Mouse (Mus musculus) neural tube, embryonic 11.5 days (tissue): Measurements from ENCODE around the gene Med22. TPM values are rescaled to one million over a fixed set of nuclear protein-coding genes. Genes with fewer than 3 reads are reported as not detected.
A peak's percentile ranks its signal among the peaks of the same experiment; 100 is the strongest.

ENCODE experiments used
- ATAC-seq: fragments of 200-750 bp; cut with Nextera tagmentation; 2 replicates; pipeline ENCODE4 v1.8.0; 2017; ENCODE audit warnings: moderate number of reproducible peaks, mild to moderate bottlenecking, moderate TSS enrichment, moderate library complexity; ENCODE audit not compliant: insufficient read depth, low FRiP score, low TSS enrichment
- DNase-seq: peaks from one replicate; pipeline ENCODE4 v3.0.0-alpha.2; 2015; ENCODE audit warnings: low spot score
- H3K27ac ChIP-seq: fragments of 300-500 bp; sonication (generic); 2 replicates; pipeline ENCODE4 v1.5.1; 2014; ENCODE audit warnings: low read depth, mild to moderate bottlenecking, low read length
- H3K27me3 ChIP-seq: fragments of 300-500 bp; sonication (generic); 2 replicates; pipeline ENCODE4 v1.6.1; 2014; ENCODE audit warnings: mild to moderate bottlenecking, low read length, mixed read lengths; ENCODE audit not compliant: control insufficient read depth, insufficient read depth
- H3K36me3 ChIP-seq: fragments of 300-500 bp; sonication (generic); 2 replicates; pipeline ENCODE4 v1.6.1; 2014; ENCODE audit warnings: mild to moderate bottlenecking, low read length, moderate library complexity, mixed read lengths; ENCODE audit not compliant: control insufficient read depth, insufficient read depth
- H3K4me1 ChIP-seq: fragments of 300-500 bp; sonication (generic); 2 replicates; pipeline ENCODE4 v1.6.1; 2014; ENCODE audit warnings: low read length, mixed read lengths; ENCODE audit not compliant: control insufficient read depth, insufficient read depth
- H3K4me2 ChIP-seq: fragments of 300-500 bp; sonication (generic); 2 replicates; pipeline ENCODE4 v1.6.1; 2014; ENCODE audit warnings: low read depth, mild to moderate bottlenecking, moderate library complexity
- H3K4me3 ChIP-seq: fragments of 300-500 bp; sonication (generic); 2 replicates; pipeline ENCODE4 v1.5.1; 2014; ENCODE audit warnings: low read depth, low read length
- H3K9ac ChIP-seq: fragments of 300-500 bp; sonication (generic); 2 replicates; pipeline ENCODE4 v1.6.1; 2014; ENCODE audit warnings: mild to moderate bottlenecking, low read length
- H3K9me3 ChIP-seq: fragments of 300-500 bp; sonication (generic); 2 replicates; pipeline ENCODE4 v1.6.1; 2016; ENCODE audit warnings: low read length; ENCODE audit not compliant: control insufficient read depth
- WGBS: fragments of 180-500 bp; shearing (Covaris S2); extraction: QIAGEN DNeasy Blood & Tissue Kit; methylation state at CpG from one replicate; pipeline ENCODE4 v1.1.7; 2014; 5-methylcytosine and 5-hydroxymethylcytosine counted together
- polyA plus RNA-seq: library from polyadenylated mRNA; unstranded; fragments of >200 nt; fragmentation: Nextera tagmentation; extraction: Ambion mirVana; gene quantifications from 2 replicates; pipeline ENCODE4 v1.2.1, GENCODE M21; 2014

Med22 gene
- polyA plus RNA-seq, 1 experiment from 2014 or later: 96.8 TPM

GRCm38 (mm10) chr2:26921784-26922183, 11.3 kb upstream of the Med22 start:
- Histone ChIP-seq H3K4me3 (no peak overlapping the region), H3K9ac (no peak overlapping the region), H3K27ac (no peak overlapping the region), H3K36me3 (peaks cover 40% of the 10 kb centered on the region), H3K27me3 (no peaks in the 10 kb centered on the region), H3K9me3 (no peaks in the 10 kb centered on the region), H3K4me1 (peaks cover 14% of the 10 kb centered on the region), H3K4me2 (no peak overlapping the region)
- WGBS: 88% methylated on average over 9 of the region's 9 CpGs
- ATAC-seq: no peak
- no peak for DNase-seq

GRCm38 (mm10) chr2:26920190-26920855, 9.8 kb upstream of the Med22 start:
- 90% methylated on average over 6 of the region's 6 CpGs for WGBS
- Histone ChIP-seq H3K27me3 (no peaks in the 10 kb centered on the region), H3K4me2 (no peak overlapping the region), H3K4me3 (no peak overlapping the region), H3K4me1 (peaks cover 20% of the 10 kb centered on the region), H3K9ac (no peak overlapping the region), H3K36me3 (peaks cover 36% of the 10 kb centered on the region), H3K27ac (no peak overlapping the region), H3K9me3 (no peaks in the 10 kb centered on the region)
- ATAC-seq (no peak), DNase-seq (no peak)

- ATAC-seq: no peak
These were observed 9.2 kb upstream of the Med22 start for GRCm38 (mm10) chr2:26919684-26920083.

GRCm38 (mm10) chr2:26916738-26917137, 6.3 kb upstream of the Med22 start:
- no peak for ATAC-seq
- DNase-seq: no peak
- Histone ChIP-seq H3K4me2 (peak overlapping the region; percentile 99), H3K9ac (peak overlapping the region; percentile 77), H3K4me1 (peaks cover 29% of the 10 kb centered on the region), H3K27ac (no peak overlapping the region), H3K9me3 (no peaks in the 10 kb centered on the region), H3K36me3 (peaks cover 30% of the 10 kb centered on the region), H3K4me3 (peak overlapping the region; percentile 77), H3K27me3 (no peaks in the 10 kb centered on the region)
- WGBS: 5% methylated on average over 13 of the region's 13 CpGs

More at GRCm38 (mm10) chr2:26919684-26920083, 9.2 kb upstream of the Med22 start:
- Histone ChIP-seq H3K4me1 (peaks cover 20% of the 10 kb centered on the region), H3K9ac (no peak overlapping the region), H3K9me3 (no peaks in the 10 kb centered on the region), H3K4me3 (no peak overlapping the region), H3K27me3 (no peaks in the 10 kb centered on the region), H3K4me2 (no peak overlapping the region), H3K36me3 (peaks cover 30% of the 10 kb centered on the region), H3K27ac (no peak overlapping the region)
- WGBS: 82% methylated on average over 3 of the region's 3 CpGs
- no peak for DNase-seq

- Histone ChIP-seq H3K4me2 (peak within 1 kb of the TSS; percentile 99), H3K4me3 (peak within 1 kb of the TSS; percentile 77), H3K27ac (0 out of 2 replicates have a peak within 1 kb of the TSS, but pooled peaks have one; percentile 20), H3K4me1 (peaks cover 33% of the 10 kb centered on the region), H3K36me3 (peaks cover 29% of the 10 kb centered on the region), H3K27me3 (no peaks in the 10 kb centered on the region), H3K9me3 (no peaks in the 10 kb centered on the region), H3K9ac (peak within 1 kb of the TSS; percentile 77)
- DNase-seq (peak; percentile 81), ATAC-seq (peak; percentile 71)
- 2% methylated on average over 47 of the region's 47 CpGs for WGBS
These were observed 5.7 kb upstream of the Med22 start, which contains the start of the genes Surf2 and Surf1 for GRCm38 (mm10) chr2:26915927-26916728. Gene Surf2, plus strand, starts transcription at chr2:26916367. Gene Surf1, minus strand, starts transcription at chr2:26916530.

GRCm38 (mm10) chr2:26914148-26914941, 3.9 kb upstream of the Med22 start:
- Histone ChIP-seq H3K4me1 (peaks cover 37% of the 10 kb centered on the region), H3K9ac (no peak overlapping the region), H3K4me2 (no peak overlapping the region), H3K9me3 (no peaks in the 10 kb centered on the region), H3K4me3 (no peak overlapping the region), H3K36me3 (peaks cover 20% of the 10 kb centered on the region), H3K27me3 (no peaks in the 10 kb centered on the region), H3K27ac (no peak overlapping the region)
- no peak for DNase-seq
- no peak for ATAC-seq
- WGBS: 64% methylated on average over 8 of the region's 8 CpGs

- H3K4me3 ChIP-seq: no peak overlapping the region
- DNase-seq: no peak
- H3K27me3 ChIP-seq: no peaks in the 10 kb centered on the region
- no peak for ATAC-seq
- H3K9ac ChIP-seq: no peak overlapping the region
- peaks cover 43% of the 10 kb centered on the region for H3K4me1 ChIP-seq
- H3K36me3 ChIP-seq: peaks cover 14% of the 10 kb centered on the region
- WGBS: 88% methylated on average over 17 of the region's 17 CpGs
- no peak overlapping the region for H3K27ac ChIP-seq
- H3K9me3 ChIP-seq: no peaks in the 10 kb centered on the region
- no peak overlapping the region for H3K4me2 ChIP-seq
These were observed 3.1 kb upstream of the Med22 start for GRCm38 (mm10) chr2:26913416-26914147.

- Histone ChIP-seq H3K36me3 (peaks cover 18% of the 10 kb centered on the region), H3K27ac (no peak overlapping the region), H3K4me2 (peak overlapping the region; percentile 99), H3K9me3 (no peaks in the 10 kb centered on the region), H3K9ac (peak overlapping the region; percentile 95; the same call in 1 of the 2 replicates), H3K4me1 (peaks cover 35% of the 10 kb centered on the region), H3K27me3 (no peaks in the 10 kb centered on the region), H3K4me3 (peak overlapping the region; percentile 94)
- ATAC-seq (no peak), DNase-seq (no peak)
- WGBS: 74% methylated on average over 5 of the region's 5 CpGs
These were observed 1.8 kb upstream of the Med22 start for GRCm38 (mm10) chr2:26912253-26912770.
